Mouse (Mus musculus) CD4-positive, CD25-positive, alpha-beta regulatory T cell, adult 4 months (primary cell): ENCODE measurements at regions not wholly inside any gene's neighbourhood (a gene's known extent, or its start where the extent isn't known, plus 50 kb on each side); places are given as distances from the start of the nearest gene placed in this dataset.

Source experiments
- ATAC-seq: one replicate; pipeline ENCODE4 v1.8.0; 2017

- ATAC-seq: no peak
Measured at GRCm38 (mm10) chr12:70523379-70523778, 70.5 kb downstream of the Tmx1 start.

GRCm38 (mm10) chr12:70524703-70525102, 71.8 kb downstream of the Tmx1 start:
- no peak for ATAC-seq

- ATAC-seq: no peak
Measured at GRCm38 (mm10) chr12:70531661-70532060, 78.8 kb downstream of the Tmx1 start.

GRCm38 (mm10) chr12:70532225-70532624, 79.3 kb downstream of the Tmx1 start:
- no peak for ATAC-seq

GRCm38 (mm10) chr12:70532843-70533242, 79.9 kb downstream of the Tmx1 start:
- no peak for ATAC-seq

GRCm38 (mm10) chr12:70533375-70533935, 80.6 kb downstream of the Tmx1 start:
- no peak for ATAC-seq

- ATAC-seq: no peak
Measured at GRCm38 (mm10) chr12:70539124-70539523, 86.2 kb downstream of the Tmx1 start.

GRCm38 (mm10) chr12:70539856-70540255, 87.0 kb downstream of the Tmx1 start:
- ATAC-seq: no peak

GRCm38 (mm10) chr12:70541432-70541831, 88.5 kb downstream of the Tmx1 start:
- no peak for ATAC-seq

GRCm38 (mm10) chr12:70543299-70543698, 90.4 kb downstream of the Tmx1 start:
- ATAC-seq: no peak

GRCm38 (mm10) chr12:70544326-70544725, 91.4 kb downstream of the Tmx1 start:
- ATAC-seq: no peak

- ATAC-seq: no peak
Measured at GRCm38 (mm10) chr12:70544850-70545510, 92.1 kb downstream of the Tmx1 start.

GRCm38 (mm10) chr12:70547199-70547598, 94.3 kb downstream of the Tmx1 start:
- no peak for ATAC-seq

- no peak for ATAC-seq
Measured at GRCm38 (mm10) chr12:70549296-70549695, 96.4 kb downstream of the Tmx1 start.

GRCm38 (mm10) chr12:70553866-70554265, 101.0 kb downstream of the Tmx1 start:
- ATAC-seq: no peak

- no peak for ATAC-seq
Measured at GRCm38 (mm10) chr12:70554586-70554985, 101.7 kb downstream of the Tmx1 start.

- no peak for ATAC-seq
Measured at GRCm38 (mm10) chr12:70555723-70556122, 102.8 kb downstream of the Tmx1 start.

- ATAC-seq: no peak
Measured at GRCm38 (mm10) chr12:70556820-70557219, 103.9 kb downstream of the Tmx1 start.

- ATAC-seq: no peak
Measured at GRCm38 (mm10) chr12:70563446-70563845, 110.6 kb downstream of the Tmx1 start.

GRCm38 (mm10) chr12:70575665-70576064, 122.8 kb downstream of the Tmx1 start:
- ATAC-seq: no peak

GRCm38 (mm10) chr12:70577769-70578168, 124.9 kb downstream of the Tmx1 start:
- ATAC-seq: no peak

- no peak for ATAC-seq
Measured at GRCm38 (mm10) chr12:70579328-70579905, 126.5 kb downstream of the Tmx1 start.

GRCm38 (mm10) chr12:70586181-70586580, 133.3 kb downstream of the Tmx1 start:
- no peak for ATAC-seq

GRCm38 (mm10) chr12:70588234-70588633, 135.3 kb downstream of the Tmx1 start:
- no peak for ATAC-seq
